ENCODE assay signal across 8 mouse cellular contexts in the genomic region with DNA sequence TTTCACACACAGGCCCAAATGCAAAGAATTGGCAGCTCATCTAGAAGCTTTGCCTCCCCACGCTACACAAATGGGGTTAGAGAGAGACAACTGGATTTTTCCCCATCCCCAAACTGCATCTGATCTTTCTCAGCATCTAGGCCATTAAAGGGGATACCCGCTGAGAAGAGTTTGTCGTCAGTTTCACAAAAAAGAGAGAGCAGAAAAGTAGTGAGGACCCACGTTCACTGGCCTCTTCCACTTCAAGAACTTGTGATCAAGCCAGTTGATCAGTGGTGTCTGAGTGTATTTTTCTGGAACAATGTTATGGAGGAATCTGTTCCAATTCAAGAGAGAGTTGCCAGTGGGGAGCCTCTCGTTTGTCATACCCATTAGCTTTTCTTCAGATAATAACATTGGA. TPM values are rescaled to one million over a fixed set of nuclear protein-coding genes. Genes with fewer than 3 reads are reported as not detected.
A peak's percentile ranks its signal among the peaks of the same experiment; 100 is the strongest.
DNase-seq lines count a peak whose midpoint lies in the region; ATAC-seq and TF ChIP-seq lines count a peak whose summit lies in the region.

No protein-coding gene starts in this region.

- peak overlapping the region; percentile 56 for H3K4me2 ChIP-seq in kidney, postnatal 0 days (ENCODE audit: low read length)
- H3K4me2 ChIP-seq in hindbrain, embryonic 16.5 days (ENCODE audit: low read length): peak overlapping the region; percentile 69
- peak overlapping the region; percentile 87 for H3K4me2 ChIP-seq in myocyte (ENCODE audit: low read depth)

- TF ChIP-seq CTCF in kidney, postnatal 0 days (IDR thresholded peaks at IDR 0.05; ENCODE audit: low read depth): no peak

- no peaks in the 10 kb centered on the region for H3K36me3 ChIP-seq in kidney, postnatal 0 days (ENCODE audit: insufficient read depth, low read length)
- H3K36me3 ChIP-seq in embryonic facial prominence, embryonic 10.5 days (replicated peaks): peaks cover 9% of the 10 kb centered on the region; the same call in 1 of the 2 replicates
- no peaks in the 10 kb centered on the region for H3K36me3 ChIP-seq in hindbrain, embryonic 16.5 days (ENCODE audit: control insufficient read depth, insufficient read depth, low read length)
- no peaks in the 10 kb centered on the region for H3K36me3 ChIP-seq in myocyte (ENCODE audit: control insufficient read depth, insufficient read depth)

- DNase-seq in kidney, postnatal 0 days (ENCODE audit: low spot score): peak; percentile 52
- DNase-seq in kidney, postnatal 36 days: no peak
- DNase-seq in embryonic facial prominence, embryonic 10.5 days (ENCODE audit: low spot score): no peak
- no peak for DNase-seq in adrenal gland, postnatal 10 days
- no peak for DNase-seq in urinary bladder, postnatal 10 days (ENCODE audit: low spot score)

- TF ChIP-seq POLR2A in myocyte (IDR thresholded peaks at IDR 0.05; ENCODE audit: insufficient read length, low read depth): no peak

- no peaks in the 10 kb centered on the region for H3K9me3 ChIP-seq in kidney, postnatal 0 days (replicated peaks; ENCODE audit: low read length)
- no peaks in the 10 kb centered on the region for H3K9me3 ChIP-seq in embryonic facial prominence, embryonic 10.5 days
- H3K9me3 ChIP-seq in hindbrain, embryonic 16.5 days (ENCODE audit: control insufficient read depth, low read length): no peaks in the 10 kb centered on the region

- H3K79me2 ChIP-seq in myocyte (ENCODE audit: control insufficient read depth, insufficient read depth): peaks cover 67% of the 10 kb centered on the region

- peak overlapping the region; percentile 94 for H3K27ac ChIP-seq in kidney, postnatal 0 days
- H3K27ac ChIP-seq in embryonic facial prominence, embryonic 10.5 days (replicated peaks): peak overlapping the region; percentile 99
- peak overlapping the region; percentile 49 for H3K27ac ChIP-seq in hindbrain, embryonic 16.5 days (ENCODE audit: low read depth, low read length)

- no peak for ATAC-seq in kidney, postnatal 0 days (replicated peaks; ENCODE audit: low FRiP score, low read depth)
- no peak for ATAC-seq in hindbrain, embryonic 16.5 days
- no peak for ATAC-seq in activated CD4-positive, CD25-positive, alpha-beta regulatory T cell, adult 4 months

- H3K4me3 ChIP-seq in kidney, postnatal 0 days (replicated peaks; ENCODE audit: low read depth, low read length): peak overlapping the region; percentile 61
- peak overlapping the region; percentile 90 for H3K4me3 ChIP-seq in embryonic facial prominence, embryonic 10.5 days
- H3K4me3 ChIP-seq in hindbrain, embryonic 16.5 days (ENCODE audit: low read length): peak overlapping the region; percentile 79
- peak overlapping the region; percentile 91 for H3K4me3 ChIP-seq in myocyte

- WGBS in kidney, postnatal 0 days: 3% methylated on average over 5 of the region's 5 CpGs
- WGBS in embryonic facial prominence, embryonic 10.5 days: under 1% methylated on average over 5 of the region's 5 CpGs
- whole genome bisulfite sequencing in hindbrain, embryonic 16.5 days: 4% methylated on average over 5 of the region's 5 CpGs

- peaks cover 5% of the 10 kb centered on the region for H3K4me1 ChIP-seq in kidney, postnatal 0 days (replicated peaks; ENCODE audit: insufficient read depth, low read length)
- H3K4me1 ChIP-seq in embryonic facial prominence, embryonic 10.5 days: peaks cover 43% of the 10 kb centered on the region
- H3K4me1 ChIP-seq in hindbrain, embryonic 16.5 days (ENCODE audit: control insufficient read depth, insufficient read depth, low read depth, low read length): peaks cover 7% of the 10 kb centered on the region

- no peak overlapping the region for H3ac ChIP-seq in myocyte (ENCODE audit: control insufficient read depth, insufficient read length)

- no peaks in the 10 kb centered on the region for H3K27me3 ChIP-seq in kidney, postnatal 0 days (ENCODE audit: insufficient read depth, low read length)
- no peaks in the 10 kb centered on the region for H3K27me3 ChIP-seq in embryonic facial prominence, embryonic 10.5 days (replicated peaks; ENCODE audit: low read depth, poor library complexity, severe bottlenecking)
- H3K27me3 ChIP-seq in hindbrain, embryonic 16.5 days (replicated peaks; ENCODE audit: control insufficient read depth, insufficient read depth, low read length): no peaks in the 10 kb centered on the region
- no peaks in the 10 kb centered on the region for H3K27me3 ChIP-seq in myocyte (ENCODE audit: control insufficient read depth, insufficient read depth, insufficient read length)

- peak overlapping the region; percentile 78 for H3K9ac ChIP-seq in kidney, postnatal 0 days (ENCODE audit: low read depth, low read length)
- H3K9ac ChIP-seq in hindbrain, embryonic 16.5 days (ENCODE audit: low read depth, low read length): peak overlapping the region; percentile 28

TF ChIP-seq in myocyte, 11 proteins besides CTCF, POLR2A, EP300 and RAD21:
- no peak for TF ChIP-seq TCF3 (IDR thresholded peaks at IDR 0.05; ENCODE audit: insufficient read length, low read depth)
- no peak for TF ChIP-seq MYOG (IDR thresholded peaks at IDR 0.05; ENCODE audit: control insufficient read depth in 1 of 3, insufficient read depth in 1 of 3, insufficient read length in 2 of 3, low read depth in 2 of 3)
- TF ChIP-seq REST (IDR thresholded peaks at IDR 0.05; ENCODE audit: insufficient read depth, insufficient read length): no peak
- no peak for TF ChIP-seq MAX (IDR thresholded peaks at IDR 0.05; ENCODE audit: low read depth)
- no peak for TF ChIP-seq POLR2AphosphoS2 (IDR thresholded peaks at IDR 0.05; ENCODE audit: insufficient read length, low read depth)
- TF ChIP-seq MYOD1 (IDR thresholded peaks at IDR 0.05; ENCODE audit: control insufficient read depth in 1 of 3, insufficient read length in 2 of 3, low read depth in 2 of 3): no peak
- TF ChIP-seq SRF (IDR thresholded peaks at IDR 0.05; ENCODE audit: control insufficient read depth, insufficient read length, low read depth): no peak
- no peak for TF ChIP-seq USF1 (IDR thresholded peaks at IDR 0.05; ENCODE audit: low read depth)
- TF ChIP-seq CEBPB (IDR thresholded peaks at IDR 0.05; ENCODE audit: insufficient read depth, poor library complexity, severe bottlenecking): no peak
- no peak for TF ChIP-seq TCF12 (IDR thresholded peaks at IDR 0.05; ENCODE audit: insufficient read depth, poor library complexity, severe bottlenecking)
- no peak for TF ChIP-seq E2F4 (IDR thresholded peaks at IDR 0.05; ENCODE audit: insufficient read depth)

RNA-seq across cellular contexts. Expression of gene Pbx1, which starts 2.7 kb away (rescaled TPM):
- polyA plus RNA-seq in kidney, postnatal 0 days (2015; fragmentation: Nextera tagmentation; extraction: Ambion mirVana): 55.7 and 59.4 TPM in 2 replicates
- 37.2 and 41.6 TPM in 2 replicates for polyA plus RNA-seq in embryonic facial prominence, embryonic 10.5 days (2016; fragmentation: Nextera tagmentation; extraction: Ambion mirVana)
- 36.0 and 38.9 TPM in 2 replicates for polyA plus RNA-seq in hindbrain, embryonic 16.5 days (2015; fragmentation: Nextera tagmentation; extraction: Ambion mirVana)
- 11.4 TPM for polyA plus RNA-seq in myocyte (2012; fragmentation: generic; extraction: Trizol)
- total RNA-seq in adrenal gland, postnatal 10 days (2021): 100 to 1,000 TPM; 117 to 131 TPM
- under 1 TPM in 1 of 2 experiments, not detected in 1; 0.08 TPM for polyA plus RNA-seq in activated CD4-positive, CD25-positive, alpha-beta regulatory T cell, adult 4 months (2017; shearing (Covaris generic))

Comparison
In these comparisons a context has a peak if more than half of its experiments do, and no peak if none do; other contexts are left out.
1. H3K27ac ChIP-seq: peak in every context shown above with its lines; median percentile 99 in embryonic facial prominence, embryonic 10.5 days; 94 in kidney, postnatal 0 days; 49 in hindbrain, embryonic 16.5 days.
2. RNA of gene Pbx1, which starts 2.7 kb away (polyA plus RNA-seq): 55.7 to 59.4 TPM in kidney, postnatal 0 days, 37.2 to 41.6 TPM in embryonic facial prominence, embryonic 10.5 days, 36.0 to 38.9 TPM in hindbrain, embryonic 16.5 days and 11.4 TPM in myocyte (single experiment); 0.08 TPM in activated CD4-positive, CD25-positive, alpha-beta regulatory T cell, adult 4 months; every median in the first group is over 10 times any median in the second.
3. Peak in every context shown above with its lines, with median percentiles within 50 percentile points of each other: H3K4me2 ChIP-seq and H3K4me3 ChIP-seq.